Mouse (Mus musculus) stomach, embryonic 16.5 days (tissue): ENCODE measurements around the gene Defb28. TPM values are rescaled to one million over a fixed set of nuclear protein-coding genes. Genes with fewer than 3 reads are reported as not detected.
A peak's percentile ranks its signal among the peaks of the same experiment; 100 is the strongest.

Source experiments
- ATAC-seq: fragments of 200-750 bp; cut with Nextera tagmentation; 2 replicates; pipeline ENCODE4 v1.8.0; 2017; ENCODE audit warnings: moderate number of reproducible peaks, moderate TSS enrichment; ENCODE audit not compliant: insufficient read depth, low FRiP score
- H3K27ac ChIP-seq: fragments of 300-500 bp; sonication (generic); 2 replicates; pipeline ENCODE4 v1.5.1; 2014; ENCODE audit warnings: low read length
- H3K27me3 ChIP-seq: fragments of 300-500 bp; sonication (generic); 2 replicates; pipeline ENCODE4 v1.6.1; 2014; ENCODE audit warnings: low read length, control low read depth, mixed read lengths; ENCODE audit not compliant: control insufficient read depth, insufficient read depth
- H3K36me3 ChIP-seq: fragments of 300-500 bp; sonication (generic); 2 replicates; pipeline ENCODE4 v1.6.1; 2014; ENCODE audit warnings: low read length; ENCODE audit not compliant: control insufficient read depth, insufficient read depth
- H3K4me1 ChIP-seq: fragments of 300-500 bp; sonication (generic); 2 replicates; pipeline ENCODE4 v1.6.1; 2014; ENCODE audit warnings: low read length, control low read depth, mixed read lengths; ENCODE audit not compliant: control insufficient read depth, insufficient read depth
- H3K4me2 ChIP-seq: fragments of 300-500 bp; sonication (generic); 2 replicates; pipeline ENCODE4 v1.6.1; 2014; ENCODE audit warnings: low read depth, low read length, mixed read lengths
- H3K4me3 ChIP-seq: fragments of 300-500 bp; sonication (generic); replicated peaks from 2 replicates; pipeline ENCODE4 v1.5.1; 2014; ENCODE audit warnings: mild to moderate bottlenecking, low read length
- H3K9ac ChIP-seq: fragments of 300-500 bp; sonication (generic); 2 replicates; pipeline ENCODE4 v1.6.1; 2014; ENCODE audit warnings: low read length
- H3K9me3 ChIP-seq: fragments of 300-500 bp; sonication (generic); replicated peaks from 2 replicates; pipeline ENCODE4 v1.6.1; 2016; ENCODE audit warnings: low read length, control low read depth; ENCODE audit not compliant: control insufficient read depth
- WGBS: fragments of 180-500 bp; shearing (Covaris S2); extraction: QIAGEN DNeasy Blood & Tissue Kit; methylation state at CpG from one replicate; pipeline ENCODE4 v1.1.7; 2014; 5-methylcytosine and 5-hydroxymethylcytosine counted together
- polyA plus RNA-seq: library from polyadenylated mRNA; unstranded; fragments of >200 nt; fragmentation: Nextera tagmentation; extraction: Ambion mirVana; gene quantifications from 2 replicates; pipeline ENCODE4 v1.2.1, GENCODE M21; 2015

The Defb28 gene
- polyA plus RNA-seq, 1 experiment from 2014 or later: not detected

DNA sequence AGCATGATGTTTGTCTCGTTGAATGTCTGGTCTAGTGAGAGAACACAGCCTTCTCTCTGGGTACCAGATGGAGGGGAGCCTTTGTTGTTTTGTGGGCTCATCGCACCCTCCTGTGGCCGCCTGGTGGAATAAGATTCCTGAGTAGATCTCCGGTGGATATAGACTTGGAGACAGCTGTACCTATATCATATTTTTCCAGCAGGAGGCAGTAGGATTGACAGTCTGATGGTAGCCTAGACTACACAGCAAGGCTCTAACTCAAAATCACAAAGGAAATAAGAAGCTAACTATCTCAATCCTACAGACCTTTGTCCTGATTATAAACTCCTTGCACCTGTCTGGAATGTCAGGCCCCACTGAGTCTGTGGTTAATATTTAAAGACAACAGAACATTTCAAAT is 26.6 kb downstream of the Defb28 start:
- Histone ChIP-seq H3K36me3 (no peaks in the 10 kb centered on the region), H3K9ac (no peak overlapping the region), H3K4me2 (no peak overlapping the region), H3K4me1 (no peaks in the 10 kb centered on the region), H3K9me3 (no peaks in the 10 kb centered on the region), H3K4me3 (no peak overlapping the region), H3K27me3 (no peaks in the 10 kb centered on the region), H3K27ac (no peak overlapping the region)
- WGBS: 14% methylated on average over 4 of the region's 4 CpGs
- peak; percentile 70; the same call in 1 of the 2 replicates for ATAC-seq

DNA sequence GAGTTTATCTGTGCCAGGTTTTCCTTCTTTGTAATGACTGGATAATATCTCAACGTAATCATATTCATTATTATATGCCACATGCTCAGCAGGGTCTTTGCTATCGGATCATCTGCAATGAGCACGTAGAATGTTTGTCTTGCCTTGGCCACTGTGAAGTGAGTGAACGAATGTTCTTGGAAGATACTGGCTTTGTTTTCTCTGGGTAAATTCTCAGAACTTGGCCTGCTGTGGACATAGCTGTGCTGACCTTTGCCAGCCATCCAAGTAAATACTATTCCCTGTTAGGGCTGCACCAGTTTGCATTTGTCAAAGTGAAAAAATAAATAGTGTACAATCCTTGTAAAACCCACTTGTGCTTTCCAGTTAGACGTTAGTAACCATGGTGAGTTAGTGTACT is 30.1 kb downstream of the Defb28 start:
- ATAC-seq: no peak
- Histone ChIP-seq H3K4me2 (no peak overlapping the region), H3K9me3 (no peaks in the 10 kb centered on the region), H3K4me3 (no peak overlapping the region), H3K36me3 (no peaks in the 10 kb centered on the region), H3K4me1 (no peaks in the 10 kb centered on the region), H3K27ac (no peak overlapping the region), H3K9ac (no peak overlapping the region), H3K27me3 (no peaks in the 10 kb centered on the region)
- whole genome bisulfite sequencing: 47% methylated on average over 5 of the region's 5 CpGs

DNA sequence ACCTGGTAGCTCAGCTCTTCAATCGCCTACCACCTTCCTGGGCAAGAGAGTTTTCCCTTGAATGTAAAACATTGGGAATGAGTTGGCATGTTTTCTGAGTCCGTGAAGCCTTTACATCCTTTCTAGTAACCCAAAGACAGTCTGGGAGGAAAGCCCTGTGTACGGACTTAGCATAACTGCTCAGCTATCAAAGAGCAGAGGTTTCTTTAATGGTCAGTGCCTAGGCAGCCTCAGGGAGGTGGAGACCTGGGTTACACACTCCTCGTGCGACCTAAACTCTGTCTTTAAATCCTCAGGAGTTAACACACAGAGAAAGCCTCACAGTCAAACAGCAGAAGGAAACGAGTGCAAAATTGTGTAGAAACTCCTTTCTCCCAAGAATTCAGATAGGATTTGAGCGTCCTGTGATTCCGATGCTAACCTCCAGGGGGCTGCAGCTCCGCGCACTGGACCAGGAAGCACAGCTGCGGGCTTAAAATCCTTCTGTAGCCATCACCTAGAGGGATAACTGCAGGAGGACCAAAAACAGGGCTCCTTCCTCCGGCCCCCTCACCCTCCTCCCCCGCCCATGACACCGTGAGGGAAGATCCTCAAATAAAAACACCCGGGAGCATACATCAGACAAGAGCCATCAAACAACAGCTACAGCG is 35.8 kb downstream of the Defb28 start:
- WGBS: 10% methylated on average over 16 of the region's 16 CpGs
- Histone ChIP-seq H3K27ac (no peak overlapping the region), H3K4me1 (no peaks in the 10 kb centered on the region), H3K9ac (peak overlapping the region; percentile 8; the same call in 1 of the 2 replicates), H3K4me3 (peak overlapping the region; percentile 2; the same call in 1 of the 2 replicates), H3K9me3 (no peaks in the 10 kb centered on the region), H3K27me3 (no peaks in the 10 kb centered on the region), H3K36me3 (no peaks in the 10 kb centered on the region), H3K4me2 (peak overlapping the region; percentile 33)
- no peak for ATAC-seq

GRCm38 (mm10) chr2:152556655-152557054 is 38.6 kb downstream of the Defb28 start:
- Histone ChIP-seq H3K9ac (no peak overlapping the region), H3K4me1 (no peaks in the 10 kb centered on the region), H3K36me3 (no peaks in the 10 kb centered on the region), H3K9me3 (no peaks in the 10 kb centered on the region), H3K27me3 (no peaks in the 10 kb centered on the region), H3K27ac (no peak overlapping the region), H3K4me2 (no peak overlapping the region), H3K4me3 (no peak overlapping the region)
- 86% methylated on average over 7 of the region's 7 CpGs for WGBS
- no peak for ATAC-seq

DNA sequence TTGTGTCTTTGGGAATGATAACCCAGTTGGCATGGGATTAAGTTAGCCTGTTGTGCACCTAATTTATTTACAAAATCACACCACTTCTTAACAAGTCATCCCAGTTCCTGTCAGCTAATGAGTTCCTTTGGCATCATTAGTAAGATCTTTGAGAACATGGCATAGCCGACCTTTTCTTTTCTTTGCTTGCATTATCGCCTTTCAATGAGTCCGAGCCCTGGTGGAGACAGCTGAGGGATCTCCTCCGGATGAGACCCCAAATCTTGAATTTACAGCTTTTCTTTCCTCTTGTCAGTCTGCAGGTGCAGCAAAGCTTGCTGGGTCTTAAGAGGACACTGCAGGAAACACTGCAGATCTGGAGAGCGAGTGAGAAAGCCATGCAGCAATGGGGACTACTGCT is 51.0 kb downstream of the Defb28 start, which contains the start of gene Gm17416:
Gene Gm17416 (plus strand): TSS at position 301 of the 400 bp plus-strand sequence.
- no peak for ATAC-seq
- Histone ChIP-seq H3K27me3 (no peaks in the 10 kb centered on the region), H3K4me3 (no peak within 1 kb of the TSS), H3K4me1 (no peaks in the 10 kb centered on the region), H3K4me2 (no peak within 1 kb of the TSS), H3K9ac (no peak within 1 kb of the TSS), H3K27ac (no peak within 1 kb of the TSS), H3K9me3 (no peaks in the 10 kb centered on the region), H3K36me3 (no peaks in the 10 kb centered on the region)
- 88% methylated on average over 5 of the region's 5 CpGs for WGBS

DNA sequence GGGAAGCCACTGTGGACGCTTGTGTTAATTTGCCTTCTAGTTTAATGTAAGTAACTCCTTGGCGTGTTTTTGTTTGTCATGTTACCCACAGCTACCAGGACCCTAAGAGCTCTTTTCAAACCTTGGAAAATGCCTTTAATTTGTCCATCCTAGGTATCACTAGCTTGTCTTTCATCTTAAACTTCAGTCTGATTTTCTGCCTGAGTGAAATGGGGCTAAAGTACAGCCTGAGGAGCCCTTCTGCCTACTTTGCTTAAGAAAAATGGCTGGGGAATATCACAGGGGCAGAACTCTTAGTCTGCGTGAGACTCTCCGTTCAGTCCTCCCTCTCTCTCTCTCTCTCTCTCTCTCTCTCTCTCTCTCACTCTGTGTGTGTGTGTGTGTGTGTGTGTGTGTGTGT is 51.8 kb downstream of the Defb28 start:
- Histone ChIP-seq H3K4me2 (no peak overlapping the region), H3K27ac (no peak overlapping the region), H3K36me3 (no peaks in the 10 kb centered on the region), H3K4me1 (no peaks in the 10 kb centered on the region), H3K9me3 (no peaks in the 10 kb centered on the region), H3K27me3 (no peaks in the 10 kb centered on the region), H3K4me3 (no peak overlapping the region), H3K9ac (no peak overlapping the region)
- no peak for ATAC-seq
- 75% methylated on average over 4 of the region's 4 CpGs for WGBS

DNA sequence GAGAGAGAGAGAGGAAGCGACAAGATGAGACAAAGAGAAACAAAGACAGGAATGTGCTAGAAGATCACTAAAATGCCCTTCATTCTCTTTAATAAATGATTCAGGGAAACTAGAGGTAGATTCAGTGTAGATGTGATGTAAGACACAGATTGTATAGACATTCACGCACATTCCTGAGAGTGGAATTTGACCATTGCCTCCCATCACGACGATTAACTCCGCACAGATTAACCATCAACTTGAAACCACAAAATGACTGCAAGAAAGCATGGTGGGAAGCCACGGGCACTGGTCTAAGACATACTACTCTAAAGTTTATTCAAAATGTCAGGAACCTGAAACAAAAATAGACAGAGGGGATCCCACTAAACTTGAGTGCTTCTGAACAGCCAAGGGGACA is 52.3 kb downstream of the Defb28 start:
- Histone ChIP-seq H3K9ac (no peak overlapping the region), H3K4me3 (no peak overlapping the region), H3K4me1 (no peaks in the 10 kb centered on the region), H3K4me2 (no peak overlapping the region), H3K36me3 (no peaks in the 10 kb centered on the region), H3K9me3 (no peaks in the 10 kb centered on the region), H3K27ac (no peak overlapping the region), H3K27me3 (no peaks in the 10 kb centered on the region)
- 55% methylated on average over 6 of the region's 6 CpGs for WGBS
- ATAC-seq: no peak

Other genes with a start within 250 kb of the Defb28 start
- gene Tbc1d20, start 224.4 kb upstream of the Defb28 start, polyA plus RNA-seq: 35.8 and 38.9 TPM in 2 replicates
- 72.6 and 75.2 TPM in 2 replicates for gene Rbck1, start 185.6 kb upstream of the Defb28 start, polyA plus RNA-seq
- 2.4 and 2.8 TPM in 2 replicates for gene Trib3, start 174.2 kb upstream of the Defb28 start, polyA plus RNA-seq
- gene Nrsn2, start 141.6 kb upstream of the Defb28 start, polyA plus RNA-seq: 1.8 and 2.3 TPM in 2 replicates
- gene Sox12, start 120.2 kb upstream of the Defb28 start, polyA plus RNA-seq: 4.5 and 5.2 TPM in 2 replicates
- gene Zcchc3, start 103.2 kb upstream of the Defb28 start, polyA plus RNA-seq: 17.1 and 19.9 TPM in 2 replicates
- gene 6820408C15Rik, start 102.7 kb upstream of the Defb28 start, polyA plus RNA-seq: 0.26 and 0.79 TPM in 2 replicates
- gene Defb23, start 53.6 kb upstream of the Defb28 start, polyA plus RNA-seq: not detected in 2 replicates
- not detected in 2 replicates for gene Defb20, start 41.2 kb upstream of the Defb28 start, polyA plus RNA-seq
- not detected in 2 replicates for gene Defb22, start 28.1 kb upstream of the Defb28 start, polyA plus RNA-seq
- not detected in 2 replicates for gene Defb26, start 6.6 kb upstream of the Defb28 start, polyA plus RNA-seq
- not detected in 2 replicates for gene Defb29, start 21.8 kb downstream of the Defb28 start, polyA plus RNA-seq
- not detected in 2 replicates for gene Gm17416, start 51.1 kb downstream of the Defb28 start, polyA plus RNA-seq
- gene Defb21, start 54.5 kb downstream of the Defb28 start, polyA plus RNA-seq: not detected in 2 replicates
- gene Defb19, start 62.1 kb downstream of the Defb28 start, polyA plus RNA-seq: not detected in 2 replicates
- gene Defb45, start 81.1 kb downstream of the Defb28 start, polyA plus RNA-seq: not detected in 2 replicates
- not detected in 2 replicates for gene Defb36, start 86.1 kb downstream of the Defb28 start, polyA plus RNA-seq
- gene Defb25, start 104.8 kb downstream of the Defb28 start, polyA plus RNA-seq: 0.62 and 1.4 TPM in 2 replicates
- gene Rem1, start 108.7 kb downstream of the Defb28 start, polyA plus RNA-seq: 20.0 and 20.6 TPM in 2 replicates
- 121 and 128 TPM in 2 replicates for gene H13, start 151.2 kb downstream of the Defb28 start, polyA plus RNA-seq
- 24.0 and 25.2 TPM in 2 replicates for gene Mcts2, start 168.8 kb downstream of the Defb28 start, polyA plus RNA-seq
- 125 and 145 TPM in 2 replicates for gene Id1, start 218.0 kb downstream of the Defb28 start, polyA plus RNA-seq
- 21.3 and 23.9 TPM in 2 replicates for gene Cox4i2, start 235.9 kb downstream of the Defb28 start, polyA plus RNA-seq